Mouse (Mus musculus): ENCODE results near the gene Vax2. TPM values are rescaled to one million over a fixed set of nuclear protein-coding genes. Genes with fewer than 3 reads are reported as not detected.

The Vax2 gene
- polyA plus RNA-seq (2017; shearing (Covaris generic)) = not detected

GRCm38 (mm10) chr6:83711067-83711675 lies at the start of gene Vax2:
TSS of gene Vax2 (plus strand) at chr6:83711264.

GRCm38 (mm10) chr6:83677757-83678156 lies 33.3 kb upstream of the Vax2 start, which contains the start of gene Cd207:
TSS of gene Cd207 (minus strand) at chr6:83677857.

DNA sequence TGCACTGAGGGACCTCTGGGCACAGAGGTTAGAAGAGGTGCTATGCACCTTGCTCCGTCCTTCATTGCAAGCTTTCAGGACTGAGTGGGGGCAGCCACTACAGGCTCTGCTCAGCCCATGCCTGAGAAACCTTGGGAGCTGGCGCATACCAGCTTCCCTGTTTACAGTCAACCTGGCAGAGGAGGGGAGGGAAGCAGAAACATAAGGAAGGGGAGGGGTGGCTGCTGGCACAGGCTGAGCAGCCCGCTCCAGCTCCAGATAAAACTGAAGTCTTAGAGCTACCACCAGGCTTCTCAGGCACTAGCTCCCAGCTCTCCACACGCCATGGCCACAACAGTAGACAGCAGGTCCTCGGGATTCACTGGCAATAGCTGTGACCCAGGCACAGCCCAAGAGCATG lies 31.7 kb downstream of the Vax2 start, which contains the start of gene Atp6v1b1:
Atp6v1b1 (plus strand) TSS at position 230 of the 400 bp plus-strand sequence.

DNA sequence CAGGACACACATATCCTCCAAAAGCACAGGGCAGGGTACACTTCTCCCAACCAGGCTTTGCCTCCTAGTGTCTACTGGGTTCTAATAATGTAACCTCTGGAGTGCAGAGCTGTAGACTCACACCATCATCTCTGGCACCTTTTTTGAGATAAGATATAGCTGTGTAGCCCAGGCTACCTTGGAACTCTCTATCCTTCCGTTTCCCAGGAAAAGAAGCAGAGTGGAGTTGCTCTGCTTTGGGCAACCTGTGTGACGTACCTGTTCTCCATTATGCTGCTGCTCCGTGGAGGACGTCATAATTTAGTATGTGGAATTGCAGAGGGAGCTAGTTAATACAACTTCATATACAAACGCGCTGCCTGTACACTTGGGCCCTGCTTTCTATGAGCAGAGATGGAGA lies 51.3 kb downstream of the Vax2 start, which contains the start of gene Ankrd53:
Ankrd53 (plus strand) TSS at position 301 of the 400 bp plus-strand sequence.

DNA sequence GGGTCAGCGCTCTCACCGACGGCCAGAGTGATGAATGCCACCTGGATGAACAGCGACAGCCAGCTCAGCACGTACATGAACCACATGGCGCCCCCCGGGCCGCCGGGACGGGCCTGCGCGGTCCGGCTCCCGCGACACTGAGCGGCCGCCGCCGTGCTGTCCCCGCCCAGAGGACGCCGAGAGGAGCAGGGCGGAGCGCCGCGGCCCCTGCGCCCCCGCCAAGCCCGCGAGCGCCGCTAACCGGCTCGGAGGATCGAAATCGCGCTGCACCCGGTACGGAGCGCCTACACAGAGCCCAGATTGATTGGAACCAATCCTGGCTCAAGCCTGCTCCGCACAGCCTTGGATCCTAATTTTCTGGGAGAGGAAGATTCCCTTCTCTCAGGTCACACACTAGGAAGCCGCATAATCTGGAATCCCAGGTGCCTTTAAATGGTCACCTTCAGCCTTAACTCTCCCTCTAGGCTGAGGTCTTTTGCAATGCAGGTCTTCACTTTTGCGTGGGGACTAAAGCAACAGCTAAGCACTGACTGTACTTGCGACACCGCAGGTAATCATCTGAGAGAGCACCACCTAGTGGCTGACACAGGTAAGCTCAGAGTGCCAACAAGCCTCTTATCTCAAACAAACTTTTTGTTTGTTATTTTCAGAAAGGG lies 64.7 kb downstream of the Vax2 start, which contains the start of gene Tex261:
Tex261 (minus strand) TSS at position 176 of the 656 bp plus-strand sequence.

Other genes with a start within 250 kb of the Vax2 start
- 79.6 TPM for gene Dguok, start 204.3 kb upstream of the Vax2 start, polyA plus RNA-seq (2017; shearing (Covaris generic))
- gene Actg2, start 175.0 kb upstream of the Vax2 start, polyA plus RNA-seq (2017; shearing (Covaris generic)) = not detected
- gene Stambp, start 138.5 kb upstream of the Vax2 start, polyA plus RNA-seq (2017; shearing (Covaris generic)) = 20.2 TPM
- not detected for gene Clec4f, start 55.1 kb upstream of the Vax2 start, polyA plus RNA-seq (2017; shearing (Covaris generic))
- gene Cd207, start 33.4 kb upstream of the Vax2 start, polyA plus RNA-seq (2017; shearing (Covaris generic)) = not detected
- gene Atp6v1b1, start 31.7 kb downstream of the Vax2 start, polyA plus RNA-seq (2017; shearing (Covaris generic)) = not detected
- gene Ankrd53, start 51.4 kb downstream of the Vax2 start, polyA plus RNA-seq (2017; shearing (Covaris generic)) = not detected
- 83.4 TPM for gene Tex261, start 64.5 kb downstream of the Vax2 start, polyA plus RNA-seq (2017; shearing (Covaris generic))
- 11.8 TPM for gene Nagk, start 83.7 kb downstream of the Vax2 start, polyA plus RNA-seq (2017; shearing (Covaris generic))
- gene Paip2b, start 120.5 kb downstream of the Vax2 start, polyA plus RNA-seq (2017; shearing (Covaris generic)) = 67.5 TPM
- gene Zfp638, start 155.8 kb downstream of the Vax2 start, polyA plus RNA-seq (2017; shearing (Covaris generic)) = 104 TPM

Data from naive thymus-derived CD4-positive, alpha-beta T cell, adult 5 months (primary cell).